Mouse (Mus musculus): Measurements from ENCODE around the gene Jarid2. TPM values are rescaled to one million over a fixed set of nuclear protein-coding genes. Genes with fewer than 3 reads are reported as not detected.
"Not testable (repeated sequence)": the region's sequence is repeated elsewhere in the genome, so short reads cannot be mapped to it uniquely, and the experiment has no call there.

Jarid2 gene
- total RNA-seq (2021), result 10 to 100 TPM; 45.0 to 60.1 TPM
- long read RNA-seq, experiment 1, full-length matches to known transcripts, result 3 of 532 reads
- long read RNA-seq, experiment 1, partial matches to known transcripts, result 8 of 532 reads
- long read RNA-seq, experiment 1, other reads (novel, unspliced or antisense), result 521 of 532 reads
- long read RNA-seq, experiment 2, full-length matches to known transcripts, result 2 of 111 reads
- long read RNA-seq, experiment 2, partial matches to known transcripts, result 1 of 111 reads
- long read RNA-seq, experiment 2, other reads (novel, unspliced or antisense), result 108 of 111 reads

- peak; percentile 56 for DNase-seq
These were observed at the start of gene Jarid2 for GRCm38 (mm10) chr13:44729424-44729971. Gene Jarid2 (plus strand): TSS chr13:44729474.

GRCm38 (mm10) chr13:44681051-44681450, 48.2 kb upstream of the Jarid2 start:
- no peak for DNase-seq

GRCm38 (mm10) chr13:44688140-44688539, 41.1 kb upstream of the Jarid2 start:
- no peak for DNase-seq

- DNase-seq, result no peak
These were observed 31.6 kb upstream of the Jarid2 start for GRCm38 (mm10) chr13:44697628-44698027.

- DNase-seq, result no peak
These were observed 25.1 kb upstream of the Jarid2 start for GRCm38 (mm10) chr13:44704036-44704801.

GRCm38 (mm10) chr13:44705031-44705742, 24.1 kb upstream of the Jarid2 start:
- no peak for DNase-seq

GRCm38 (mm10) chr13:44705743-44706044, 23.6 kb upstream of the Jarid2 start:
- DNase-seq, result no peak

GRCm38 (mm10) chr13:44706206-44706915, 22.9 kb upstream of the Jarid2 start:
- DNase-seq, result no peak

- DNase-seq, result peak; percentile 16
These were observed 22.1 kb upstream of the Jarid2 start for GRCm38 (mm10) chr13:44707176-44707575.

- DNase-seq, result no peak
These were observed 20.8 kb upstream of the Jarid2 start for GRCm38 (mm10) chr13:44708336-44709017.

- DNase-seq, result no peak
These were observed 19.4 kb upstream of the Jarid2 start for GRCm38 (mm10) chr13:44709747-44710480.

- no peak for DNase-seq
These were observed 18.2 kb upstream of the Jarid2 start for GRCm38 (mm10) chr13:44711062-44711461.

- no peak for DNase-seq
These were observed 17.4 kb upstream of the Jarid2 start for GRCm38 (mm10) chr13:44711882-44712281.

GRCm38 (mm10) chr13:44715187-44715885, 13.9 kb upstream of the Jarid2 start:
- DNase-seq, result no peak

- no peak for DNase-seq
These were observed 11.4 kb upstream of the Jarid2 start for GRCm38 (mm10) chr13:44717838-44718237.

GRCm38 (mm10) chr13:44718465-44718864, 10.8 kb upstream of the Jarid2 start:
- not testable (repeated sequence) for DNase-seq

- DNase-seq, result no peak
These were observed 9.2 kb upstream of the Jarid2 start for GRCm38 (mm10) chr13:44720094-44720493.

GRCm38 (mm10) chr13:44721891-44722547, 7.3 kb upstream of the Jarid2 start:
- DNase-seq, result no peak

GRCm38 (mm10) chr13:44723522-44723921, 5.8 kb upstream of the Jarid2 start:
- not testable (repeated sequence) for DNase-seq
